Mouse (Mus musculus) E14TG2a.4 (cell line): ENCODE results near the gene Gm45062.

Experiments used
- CTCF ChIP-seq: conservative IDR thresholded peaks from 2 replicates; pipeline ENCODE4 v1.5.1; 2014; ENCODE audit warnings: low read length
- NANOG ChIP-seq: IDR thresholded peaks from 2 replicates; pipeline ENCODE4 v1.6.1; 2014; ENCODE audit warnings: borderline replicate concordance, low read length, mixed read lengths

- TF ChIP-seq CTCF (no peak), NANOG (no peak)
These were observed 138.0 kb downstream of the Gm45062 start for GRCm38 (mm10) chr6:8397252-8397651.
